Mouse (Mus musculus) cerebral cortex, adult 2 months (tissue): ENCODE results near the gene Krtap4-7.

Source experiments
- WGBS: fragments of 180-500 bp; shearing (Covaris S2); methylation state at CpG from one replicate; pipeline ENCODE4 v1.1.7; 2018; 5-methylcytosine and 5-hydroxymethylcytosine counted together

The Krtap4-7 gene

DNA sequence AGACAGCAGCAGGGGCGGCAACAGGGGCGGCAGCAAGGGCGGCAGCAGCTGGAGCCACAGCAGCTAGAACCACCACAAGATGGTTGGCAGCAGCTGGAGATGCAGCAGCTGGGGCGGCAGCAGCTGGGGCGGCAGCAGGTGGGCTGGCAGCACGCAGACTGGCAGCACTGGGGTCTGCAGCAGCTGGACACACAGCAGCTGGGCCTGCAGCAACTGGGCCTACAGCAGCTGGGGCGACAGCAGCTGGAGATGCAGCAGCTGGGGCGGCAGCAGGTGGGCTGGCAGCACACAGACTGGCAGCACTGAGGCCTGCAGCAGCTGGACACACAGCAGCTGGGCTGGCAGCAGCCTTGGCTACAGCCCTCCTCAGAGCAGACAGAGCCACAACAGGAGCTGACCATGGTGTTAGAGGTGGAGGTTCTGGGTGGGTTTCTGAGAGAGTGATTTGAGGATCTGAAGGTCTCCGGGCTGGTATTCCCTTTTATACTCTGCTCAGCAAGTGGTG is at the start of gene Krtap4-7:
Krtap4-7 (minus strand) TSS at position 455 of the 505 bp plus-strand sequence.
- WGBS: 79% methylated on average over 9 of the region's 9 CpGs

DNA sequence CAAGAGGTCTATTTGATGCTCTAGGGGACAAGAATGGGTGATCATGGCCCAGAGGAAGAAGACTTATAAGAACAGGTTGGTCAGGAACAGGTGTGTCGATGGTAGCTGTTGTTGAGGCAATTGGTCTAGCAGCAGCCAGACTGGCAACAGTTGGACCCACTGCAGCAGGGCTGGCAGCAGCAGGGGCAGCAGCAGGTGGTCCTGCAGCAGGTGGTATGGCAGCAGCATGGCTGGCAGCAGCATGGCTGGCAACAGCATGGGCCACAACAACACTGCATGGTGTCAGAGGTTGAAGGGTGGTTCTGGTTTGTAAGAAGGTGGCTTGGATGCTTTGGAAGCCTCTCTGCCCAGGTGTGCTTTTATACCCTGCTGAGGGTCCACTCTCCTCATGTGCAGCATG is 46.6 kb upstream of the Krtap4-7 start, which contains the start of gene Gm14190:
Gm14190 (minus strand) TSS at position 278 of the 400 bp plus-strand sequence.
- 90% methylated on average over 1 of the region's 1 CpGs for WGBS

DNA sequence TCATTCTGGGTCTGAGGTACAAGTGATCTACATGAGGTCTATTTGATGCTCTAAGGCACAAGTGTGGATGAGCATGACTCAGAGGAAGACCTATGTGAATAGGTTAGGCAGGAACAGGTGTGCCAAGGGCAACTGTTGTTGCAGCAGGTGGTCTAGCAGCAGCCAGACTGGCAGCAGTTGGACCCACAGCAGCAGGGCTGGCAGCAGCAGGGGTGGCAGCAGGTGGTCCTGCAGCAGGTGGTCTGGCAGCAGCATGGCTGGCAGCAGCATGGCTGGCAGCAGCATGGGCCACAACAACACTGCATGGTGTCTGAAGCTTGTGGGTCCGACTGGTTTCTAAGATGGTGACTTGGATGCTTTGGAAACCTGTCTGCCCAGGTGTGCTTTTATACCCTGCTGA is 41.3 kb upstream of the Krtap4-7 start:
- WGBS: 89% methylated on average over 1 of the region's 1 CpGs

DNA sequence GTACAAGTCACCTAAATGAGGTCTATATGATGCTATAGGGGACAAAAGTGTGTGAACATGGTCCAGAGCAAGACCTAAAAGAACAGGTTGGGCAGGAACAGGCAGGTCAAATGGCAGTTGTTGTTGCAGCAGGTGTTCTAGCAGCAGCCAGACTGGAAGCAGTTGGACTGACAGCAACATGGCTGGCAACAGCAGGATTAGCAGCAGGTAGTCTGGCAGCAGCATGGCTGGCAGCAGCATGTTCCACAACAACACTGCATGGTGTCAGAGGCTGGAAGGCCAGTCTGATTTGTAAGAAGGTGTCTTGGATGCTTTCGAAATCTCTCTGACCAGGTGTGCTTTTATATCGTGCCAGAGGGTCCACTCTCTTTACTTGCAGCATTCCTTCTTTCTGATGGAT is 39.6 kb upstream of the Krtap4-7 start:
- 87% methylated on average over 2 of the region's 2 CpGs for WGBS

DNA sequence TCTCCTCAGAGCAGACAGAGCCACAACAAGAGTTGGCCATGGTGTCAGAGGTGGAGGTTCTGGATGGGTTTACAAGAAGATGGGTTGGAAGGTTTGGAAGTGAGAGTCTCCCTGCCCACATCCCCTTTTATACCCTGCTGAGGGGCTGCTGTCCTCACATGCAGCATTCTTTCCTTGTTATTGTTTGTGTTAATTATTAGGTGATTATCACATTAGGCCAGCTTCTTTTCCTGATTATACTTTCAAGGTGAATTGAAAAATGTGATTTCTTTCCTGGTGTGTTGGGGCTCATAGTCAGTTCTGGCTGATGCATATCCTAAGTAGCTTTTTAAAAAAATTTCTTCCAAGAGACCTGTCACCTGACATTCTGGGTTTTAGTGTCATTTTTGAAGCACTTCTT is 22.0 kb upstream of the Krtap4-7 start, which contains the start of gene Krtap4-6:
Krtap4-6 (minus strand) TSS at position 101 of the 400 bp plus-strand sequence.

DNA sequence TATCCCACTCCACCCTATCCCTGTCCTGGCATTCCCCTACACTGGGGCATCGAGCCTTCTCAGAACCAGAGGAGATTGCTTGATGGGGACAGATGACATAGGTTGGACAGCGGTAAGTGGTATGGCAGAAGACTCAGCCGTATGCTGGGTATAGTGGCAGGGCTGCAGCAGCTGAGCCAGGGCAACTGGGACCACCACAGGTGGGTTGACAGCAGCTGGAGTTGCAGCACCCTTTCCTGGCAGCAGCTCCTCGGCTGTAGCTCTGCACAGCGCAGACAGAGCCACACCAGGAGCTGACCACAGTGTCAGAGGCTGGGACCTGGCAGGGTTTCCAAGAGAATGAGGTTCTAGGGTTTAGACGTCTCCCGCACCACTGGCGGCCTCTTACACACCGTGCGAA is 18.9 kb upstream of the Krtap4-7 start:
- WGBS: 90% methylated on average over 10 of the region's 10 CpGs

DNA sequence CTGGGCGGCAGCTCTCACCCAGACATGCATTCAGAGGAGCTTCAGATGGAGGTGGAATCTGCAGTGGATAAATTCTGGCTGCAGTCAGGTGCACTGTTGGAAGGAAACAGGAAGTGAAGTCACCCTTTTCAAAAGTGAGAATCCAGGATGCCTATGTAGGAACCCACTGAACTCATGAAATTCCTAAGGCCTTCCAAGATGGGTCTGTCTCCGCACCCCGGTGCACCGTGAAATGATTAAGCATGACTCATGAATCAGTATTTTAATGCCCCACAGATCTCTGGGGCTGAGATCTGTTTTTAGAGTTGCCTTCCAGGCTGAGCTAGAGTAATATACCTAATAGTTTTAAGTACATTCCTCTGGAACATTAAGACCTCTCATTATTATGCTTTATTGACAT is 15.4 kb upstream of the Krtap4-7 start:
- WGBS: 84% methylated on average over 4 of the region's 4 CpGs

DNA sequence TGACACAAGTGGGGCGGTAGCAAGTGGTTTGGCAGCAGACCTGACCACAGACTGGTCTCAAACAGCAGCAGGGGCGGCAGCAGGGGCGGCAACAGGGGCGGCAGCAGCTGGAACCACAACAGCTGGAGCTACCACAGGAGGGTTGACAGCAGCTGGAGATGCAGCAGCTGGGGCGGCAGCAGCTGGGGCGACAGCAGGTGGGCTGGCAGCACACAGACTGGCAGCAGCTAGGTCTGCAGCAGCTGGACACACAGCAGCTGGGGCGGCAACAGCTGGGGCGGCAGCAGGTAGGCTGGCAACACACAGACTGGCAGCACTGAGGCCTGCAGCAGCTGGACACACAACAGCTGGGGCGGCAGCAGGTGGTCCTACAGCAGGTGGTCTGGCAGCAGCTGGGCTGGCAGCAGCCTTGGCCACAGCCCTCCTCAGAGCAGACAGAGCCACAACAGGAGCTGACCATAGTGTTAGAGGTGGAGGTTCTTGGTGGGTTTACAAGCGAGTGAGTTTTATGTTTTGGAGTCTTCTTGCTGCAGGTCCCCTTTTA is 14.7 kb upstream of the Krtap4-7 start, which contains the start of gene Gm11563:
Gm11563 (minus strand) TSS at position 494 of the 544 bp plus-strand sequence.
- 74% methylated on average over 10 of the region's 10 CpGs for WGBS

DNA sequence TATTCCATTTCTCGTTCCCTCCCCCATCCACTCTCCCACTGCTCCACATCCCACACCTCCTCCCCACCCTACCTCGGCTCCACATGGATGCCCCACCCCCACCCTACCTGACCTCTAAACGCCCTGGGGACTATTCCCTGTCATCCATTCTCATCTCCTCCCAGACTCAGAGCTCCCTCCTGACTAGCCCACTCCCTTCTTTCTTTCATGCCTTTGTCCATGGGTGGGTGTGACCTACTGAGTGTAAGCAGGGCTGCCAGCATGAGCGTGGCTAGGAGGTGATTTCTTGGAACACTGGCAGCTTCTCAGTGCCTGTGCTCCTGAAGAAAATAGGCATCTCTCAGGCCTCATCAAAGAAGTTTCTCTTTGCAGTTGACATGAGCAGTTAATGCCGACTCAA is 13.2 kb upstream of the Krtap4-7 start:
- WGBS: 45% methylated on average over 5 of the region's 5 CpGs

DNA sequence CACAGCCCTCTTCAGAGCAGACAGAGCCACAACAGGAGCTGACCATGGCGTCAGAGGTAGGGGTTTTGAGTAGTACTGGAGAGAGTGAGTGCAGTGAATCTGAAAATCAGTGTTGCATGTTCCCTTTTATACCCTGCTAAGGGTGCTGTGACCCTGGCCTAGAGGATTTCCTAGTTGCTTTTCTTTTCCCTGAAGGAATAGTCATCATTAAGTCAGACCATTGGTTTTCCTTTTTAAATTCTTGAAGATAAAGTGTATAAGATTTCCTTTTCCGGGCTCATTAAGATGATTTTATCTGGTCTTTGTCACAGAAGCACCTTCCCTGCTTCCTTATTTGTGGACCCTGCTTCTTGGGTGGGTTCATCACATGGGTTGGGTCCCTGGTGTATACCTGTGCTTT is 6.2 kb upstream of the Krtap4-7 start, which contains the start of gene Gm11555:
Gm11555 (minus strand) TSS at position 101 of the 400 bp plus-strand sequence.
- WGBS: 76% methylated on average over 2 of the region's 2 CpGs

DNA sequence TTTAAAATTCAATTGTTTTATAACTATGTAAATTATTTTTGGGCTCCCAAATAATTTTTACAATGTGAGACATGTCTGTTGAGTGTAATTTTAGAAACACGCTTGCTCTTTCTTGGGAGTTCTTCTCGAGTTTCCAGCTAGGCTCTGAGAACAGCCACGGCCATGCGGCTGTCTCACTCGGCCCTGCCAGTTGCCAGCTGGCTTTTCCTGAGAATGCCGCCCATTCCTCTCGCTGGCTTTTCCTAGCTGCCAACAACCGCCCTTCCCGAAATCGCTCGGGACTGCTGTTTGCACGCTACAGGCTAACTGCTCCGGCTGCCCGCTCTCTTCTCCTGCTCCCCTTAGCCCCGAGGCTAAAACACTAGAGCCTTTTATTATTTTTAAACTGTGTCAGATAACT is 2.6 kb upstream of the Krtap4-7 start:
- 54% methylated on average over 15 of the region's 15 CpGs for WGBS

DNA sequence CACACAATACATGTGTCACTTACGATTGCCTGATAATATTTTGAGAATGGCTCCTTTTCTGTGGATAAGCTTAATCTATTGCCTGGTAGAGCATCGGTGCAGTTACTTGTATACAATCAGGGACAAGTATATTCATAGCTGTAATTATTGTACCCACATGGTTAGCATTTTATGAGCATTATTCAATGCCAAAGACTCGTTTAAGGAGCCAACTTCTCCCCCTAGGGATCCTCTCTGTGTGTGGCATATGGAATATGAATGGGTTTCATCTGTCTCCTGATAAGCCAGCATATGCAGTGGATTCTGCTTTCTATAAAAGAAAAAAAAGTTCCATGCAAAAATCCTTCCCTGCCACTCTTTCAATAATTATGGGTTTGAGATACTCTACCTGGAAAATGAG is 462 bp upstream of the Krtap4-7 start:
- 32% methylated on average over 3 of the region's 3 CpGs for WGBS

DNA sequence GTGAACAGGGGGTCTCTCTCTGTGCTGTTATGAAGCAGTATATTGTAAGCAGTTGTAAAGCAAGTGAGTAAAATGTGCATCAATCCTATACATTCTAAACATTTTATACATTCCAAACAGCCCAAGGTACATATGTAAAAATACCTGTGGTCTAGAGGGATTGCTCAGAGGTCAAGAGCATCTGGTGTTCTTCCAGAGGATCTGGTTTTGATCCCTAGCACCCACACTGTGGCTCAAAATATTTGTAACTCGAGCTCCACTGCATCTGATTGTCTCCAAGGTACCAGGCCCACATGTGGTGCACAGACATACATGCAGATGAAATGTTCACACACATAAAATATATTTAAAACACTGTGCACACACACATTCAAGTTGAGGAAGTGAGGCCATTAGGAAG is 3.0 kb downstream of the Krtap4-7 start:
- 51% methylated on average over 1 of the region's 1 CpGs for WGBS

DNA sequence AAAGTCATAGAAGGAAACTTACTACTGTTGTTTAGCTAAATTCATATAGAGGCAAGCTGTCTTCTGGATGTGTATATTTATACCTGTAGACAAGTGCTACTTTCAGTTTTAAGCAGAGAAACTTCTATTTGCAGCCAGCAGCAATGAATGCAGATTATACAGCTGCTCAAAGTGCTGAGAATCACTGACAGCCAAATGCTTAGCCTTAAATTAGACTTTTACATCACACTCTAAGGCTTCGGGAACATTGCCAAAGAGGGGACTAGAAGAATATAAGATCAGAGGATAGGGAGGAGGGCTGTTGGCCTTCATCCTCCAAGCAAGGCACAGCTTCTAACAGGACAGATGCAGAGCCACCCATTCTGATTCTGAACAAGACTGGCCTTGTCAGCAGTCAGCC is 6.8 kb downstream of the Krtap4-7 start:
- 29% methylated on average over 1 of the region's 1 CpGs for WGBS

DNA sequence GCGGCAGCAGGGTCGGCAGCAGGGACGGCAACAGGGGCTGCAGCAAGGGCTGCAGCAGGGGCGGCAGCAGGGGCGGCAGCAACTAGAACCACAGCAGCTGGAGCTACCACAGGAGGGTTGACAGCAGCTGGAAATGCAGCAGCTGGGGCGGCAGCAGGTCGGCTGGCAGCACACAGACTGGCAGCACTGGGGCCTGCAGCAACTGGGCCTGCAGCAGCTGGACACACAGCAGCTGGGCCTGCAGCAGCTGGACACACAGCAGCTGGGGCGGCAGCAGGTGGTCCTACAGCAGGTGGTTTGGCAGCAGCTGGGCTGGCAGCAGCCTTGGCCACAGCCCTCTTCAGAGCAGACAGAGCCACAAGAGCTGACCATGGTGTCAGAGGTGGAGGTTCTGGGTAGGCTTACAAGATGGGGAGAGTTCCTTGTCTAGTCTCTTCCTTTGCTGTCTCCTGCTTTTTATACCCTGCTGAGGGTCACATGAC is 9.2 kb downstream of the Krtap4-7 start, which contains the start of gene Krtap4-2:
Krtap4-2 (minus strand) TSS at position 432 of the 482 bp plus-strand sequence.
- 48% methylated on average over 8 of the region's 8 CpGs for WGBS

DNA sequence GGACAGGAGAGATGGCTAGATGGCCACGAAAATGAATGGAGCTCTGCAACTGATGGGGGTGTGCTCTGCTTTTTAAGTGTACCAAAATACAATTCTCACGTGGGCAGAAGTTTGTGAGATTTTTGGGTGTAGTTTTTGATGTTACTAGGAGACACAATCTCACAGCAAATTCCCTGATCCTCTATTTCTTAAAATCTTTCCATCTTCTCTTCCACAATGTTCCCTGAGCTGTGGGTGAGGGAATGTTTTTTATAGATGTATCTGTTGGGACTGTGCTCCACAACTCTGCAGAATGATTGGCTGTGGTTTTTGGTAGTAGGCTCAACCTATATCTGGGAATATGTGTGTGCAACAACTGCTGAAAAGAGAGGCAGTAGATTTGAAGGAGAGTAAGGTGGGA is 10.6 kb downstream of the Krtap4-7 start:
- WGBS: 50% methylated on average over 2 of the region's 2 CpGs

DNA sequence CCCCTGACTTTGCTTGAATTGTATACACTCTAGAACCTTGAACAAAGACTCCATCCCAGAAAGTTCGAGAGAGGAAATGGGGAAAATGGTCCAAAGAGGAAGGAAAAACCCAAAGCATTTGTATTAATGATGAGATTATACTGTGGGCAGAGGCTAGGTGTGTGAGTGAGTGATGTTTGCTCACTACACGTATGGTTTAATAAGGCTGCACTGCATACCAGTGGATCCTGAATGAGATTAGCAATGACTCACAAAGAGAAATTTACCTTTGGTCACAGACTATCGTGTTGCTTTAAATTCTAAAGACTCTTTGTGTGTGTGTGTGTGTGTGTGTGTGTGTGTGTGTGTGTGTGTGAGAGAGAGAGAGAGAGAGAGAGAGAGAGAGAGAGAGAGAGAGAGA is 13.0 kb downstream of the Krtap4-7 start:
- WGBS: 77% methylated on average over 3 of the region's 3 CpGs

DNA sequence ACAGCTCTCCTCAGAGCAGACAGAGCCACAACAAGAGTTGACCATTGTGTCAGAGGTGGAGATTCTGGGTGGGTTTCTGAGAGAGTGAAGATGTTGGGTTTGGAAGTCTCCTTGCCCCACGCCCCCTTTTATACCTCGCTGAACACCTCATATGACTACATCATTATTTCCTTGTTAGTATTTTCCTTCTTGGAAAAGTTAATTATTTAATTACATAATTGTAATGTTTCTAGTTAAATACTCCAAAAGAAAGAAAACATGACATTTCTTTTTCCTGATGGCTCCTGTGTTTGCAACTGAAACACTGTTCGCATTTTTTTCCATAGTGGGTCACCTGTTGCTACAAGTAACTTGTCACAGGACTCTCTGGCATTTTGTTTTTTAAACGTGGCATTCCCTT is 15.8 kb downstream of the Krtap4-7 start, which contains the start of gene Krtap4-1:
Krtap4-1 (minus strand) TSS at position 101 of the 400 bp plus-strand sequence.
- WGBS: 84% methylated on average over 4 of the region's 4 CpGs

DNA sequence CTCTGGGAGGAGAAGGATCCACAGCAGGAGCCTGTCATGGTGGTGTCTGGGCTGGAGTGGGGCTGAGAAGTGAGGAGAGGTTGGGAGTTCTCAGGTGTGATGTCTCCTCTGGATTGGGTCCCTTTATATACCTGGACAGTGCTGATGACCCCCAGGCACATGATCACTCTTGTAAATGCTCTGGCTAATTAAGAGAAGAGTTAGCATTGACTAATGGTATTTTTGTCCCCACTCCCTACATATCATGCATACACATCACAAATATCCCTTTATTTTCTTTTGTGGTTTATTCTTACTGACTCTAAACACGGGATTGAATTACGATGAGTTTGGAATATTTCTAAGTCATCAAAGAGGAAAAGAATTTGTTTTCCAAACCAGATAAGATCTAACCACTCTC is 23.6 kb downstream of the Krtap4-7 start, which contains the start of gene Gm11562:
Gm11562 (minus strand) TSS at position 101 of the 400 bp plus-strand sequence.
- WGBS: 87% methylated on average over 2 of the region's 2 CpGs

DNA sequence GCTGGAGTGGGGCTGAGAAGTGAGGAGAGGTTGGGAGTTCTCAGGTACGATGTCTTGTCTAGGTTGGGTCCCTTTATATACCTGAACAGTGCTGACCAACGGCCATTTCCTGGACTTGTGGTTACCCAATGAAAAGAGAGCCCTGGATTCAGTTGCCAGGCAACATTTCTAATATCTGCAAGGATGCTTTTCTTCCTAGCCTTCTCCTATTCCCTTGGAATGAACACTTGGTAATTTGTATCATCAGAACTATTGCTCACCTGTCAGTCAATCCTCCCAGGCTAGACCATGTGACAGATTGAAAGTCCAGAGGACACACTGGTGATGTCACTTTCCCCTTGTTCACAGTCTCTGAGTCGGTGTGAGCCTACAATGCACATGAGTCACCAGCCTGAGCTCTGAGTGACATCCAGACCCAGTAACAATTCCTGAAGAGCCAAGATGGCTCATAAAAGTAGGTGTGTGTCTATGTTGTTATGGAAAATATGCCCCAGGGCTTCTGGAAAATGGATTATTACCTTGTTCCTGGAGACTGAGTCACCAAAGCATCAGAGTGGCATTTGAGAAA is 29.0 kb downstream of the Krtap4-7 start, which contains the start of gene Krtap2-4:
Krtap2-4 (minus strand) TSS at position 51 of the 568 bp plus-strand sequence.
- 57% methylated on average over 3 of the region's 3 CpGs for WGBS

DNA sequence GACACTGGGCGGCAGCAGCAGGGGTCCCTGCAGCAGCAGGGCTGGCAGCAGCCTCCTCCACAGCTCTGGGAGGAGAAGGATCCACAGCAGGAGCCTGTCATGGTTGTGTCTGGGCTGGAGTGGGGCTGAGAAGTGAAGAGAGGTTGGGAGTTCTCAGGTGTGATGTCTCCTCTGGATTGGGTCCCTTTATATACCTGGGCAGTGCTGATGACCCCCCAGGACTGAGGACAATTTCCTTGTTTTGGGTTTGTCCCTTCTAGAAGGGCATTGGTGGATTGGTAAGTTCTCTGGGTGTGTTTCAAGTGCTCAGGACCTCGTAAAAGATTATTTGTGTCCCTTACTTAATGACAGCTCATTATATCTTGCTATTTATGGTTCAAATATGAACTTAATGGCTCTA is 33.8 kb downstream of the Krtap4-7 start, which contains the start of gene Gm11937:
Gm11937 (minus strand) TSS at position 101 of the 400 bp plus-strand sequence.
- 62% methylated on average over 1 of the region's 2 CpGs for WGBS

DNA sequence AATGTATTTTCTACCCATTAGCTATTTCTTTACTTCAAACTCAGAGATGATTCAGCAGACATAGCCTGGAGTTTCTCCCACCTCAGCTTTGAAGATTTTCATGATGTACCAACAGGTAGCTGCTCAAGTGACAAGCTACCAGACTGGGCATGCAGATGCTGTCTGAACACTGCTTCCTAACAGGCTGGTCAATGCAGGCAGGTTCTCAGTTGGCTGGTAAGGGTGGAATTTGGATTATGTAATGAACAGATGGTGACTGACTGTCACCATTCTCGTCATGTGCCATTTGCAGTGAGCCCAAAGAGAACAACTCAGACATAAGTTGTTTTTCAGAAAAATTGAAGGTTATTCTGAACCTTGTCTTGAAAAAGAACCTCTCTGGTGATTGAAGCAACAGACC is 34.8 kb downstream of the Krtap4-7 start:
- 40% methylated on average over 1 of the region's 1 CpGs for WGBS

DNA sequence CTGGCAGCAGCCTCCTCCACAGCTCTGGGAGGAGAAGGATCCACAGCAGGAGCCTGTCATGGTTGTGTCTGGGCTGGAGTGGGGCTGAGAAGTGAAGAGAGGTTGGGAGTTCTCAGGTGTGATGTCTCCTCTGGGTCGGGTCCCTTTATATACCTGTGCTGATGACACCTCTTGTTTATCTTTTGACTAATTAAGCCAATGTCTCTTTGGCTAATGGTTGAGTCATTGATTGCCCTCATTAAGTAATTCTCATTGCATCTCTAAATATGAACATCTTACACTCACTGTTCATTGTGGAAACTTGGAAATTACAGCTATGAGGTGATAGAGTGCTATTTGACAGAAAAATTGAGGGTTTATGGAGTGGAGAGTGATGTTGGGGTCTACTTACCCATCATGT is 40.7 kb downstream of the Krtap4-7 start, which contains the start of gene Gm11938:
Gm11938 (minus strand) TSS at position 101 of the 400 bp plus-strand sequence.
- 83% methylated on average over 1 of the region's 1 CpGs for WGBS
